ENCODE assay signal across 17 mouse cellular contexts in genomic region chr2:12874232-12874631, GRCm38 (mm10). TPM values are rescaled to one million over a fixed set of nuclear protein-coding genes. Genes with fewer than 3 reads are reported as not detected.
"Had no signal": no experiment of that assay in that cellular context is flagged by ENCODE, and none has a peak within 500 bp of the region (broad histone marks: within the 10 kb centered on the region; RNA-seq: fewer than 3 reads in every experiment).

No protein-coding gene starts in this region.

- DNase-seq: retina, postnatal 1 day; right cerebral cortex, adult 18-20 months; right cerebral cortex, postnatal 14 days; right cerebral cortex, postnatal 25 days; right cerebral cortex, postnatal 4 days; spleen, adult 18-20 months; thymus, adult 18-20 months; thymus, adult 2 months; thymus, postnatal 14 days; thymus, postnatal 25 days; thymus, postnatal 36 days; thymus, postnatal 4 days had no signal

- H3K27ac ChIP-seq: neural tube, embryonic 13.5 days; neural tube, embryonic 15.5 days; stomach, embryonic 15.5 days; stomach, postnatal 0 days had no signal

- H3K4me2 ChIP-seq: neural tube, embryonic 13.5 days; neural tube, embryonic 15.5 days; stomach, embryonic 15.5 days had no signal

- H3K4me1 ChIP-seq: neural tube, embryonic 13.5 days; neural tube, embryonic 15.5 days; stomach, embryonic 15.5 days had no signal

- H3K9ac ChIP-seq: neural tube, embryonic 13.5 days; neural tube, embryonic 15.5 days; stomach, embryonic 15.5 days had no signal

- H3K9me3 ChIP-seq: neural tube, embryonic 13.5 days; neural tube, embryonic 15.5 days; stomach, embryonic 15.5 days had no signal

- H3K36me3 ChIP-seq: neural tube, embryonic 13.5 days; neural tube, embryonic 15.5 days; stomach, embryonic 15.5 days had no signal

- H3K4me3 ChIP-seq: neural tube, embryonic 13.5 days; neural tube, embryonic 15.5 days; stomach, embryonic 15.5 days had no signal

- H3K27me3 ChIP-seq: neural tube, embryonic 13.5 days; neural tube, embryonic 15.5 days; stomach, embryonic 15.5 days had no signal

RNA-seq across cellular contexts. Expression of gene Pter, which starts 49.6 kb away (rescaled TPM):
- total RNA-seq: neutrophil, adult 5-6 weeks had no signal
